Mouse (Mus musculus): Measurements from ENCODE around the gene Mtap.

DNA sequence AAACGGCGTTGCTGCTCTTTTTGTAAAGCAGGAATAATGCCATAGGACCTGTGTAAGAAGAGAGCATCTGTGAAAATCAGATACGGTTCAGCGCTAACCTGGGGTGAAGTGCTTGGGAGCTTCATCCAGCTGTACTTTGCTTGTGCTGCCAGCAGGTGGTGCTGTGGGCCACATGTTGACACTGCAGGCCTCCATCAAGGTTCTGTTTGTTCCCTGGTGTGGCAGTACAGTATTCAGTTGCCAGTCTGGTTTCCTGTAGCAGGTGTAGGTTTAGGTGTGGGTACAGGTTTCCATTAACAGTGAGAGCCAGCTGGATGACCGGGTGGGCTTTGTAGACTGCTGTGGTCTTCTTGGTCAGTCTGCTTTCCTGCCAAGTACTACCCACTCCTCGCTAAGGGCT, 8.5 kb downstream of the Mtap start:
- no peak for TF ChIP-seq POLR2A (IDR thresholded peaks at IDR 0.05; ENCODE audit: borderline replicate concordance, extremely low read depth, insufficient read depth, insufficient read length, poor library complexity, severe bottlenecking)
- peak; percentile 92 for TF ChIP-seq CTCF (IDR thresholded peaks at IDR 0.05; ENCODE audit: borderline replicate concordance, extremely low read depth, insufficient read depth, insufficient read length)

Data from brain, embryonic 14.5 days (tissue).